Mouse (Mus musculus) skeletal muscle tissue, adult 2 months (tissue): ENCODE measurements around the gene Mgat5.

Source experiments
- DNase-seq: peaks from one replicate; pipeline ENCODE4 v3.0.0-alpha.2; 2012; ENCODE audit warnings: low read depth, low spot score

The Mgat5 gene

DNA sequence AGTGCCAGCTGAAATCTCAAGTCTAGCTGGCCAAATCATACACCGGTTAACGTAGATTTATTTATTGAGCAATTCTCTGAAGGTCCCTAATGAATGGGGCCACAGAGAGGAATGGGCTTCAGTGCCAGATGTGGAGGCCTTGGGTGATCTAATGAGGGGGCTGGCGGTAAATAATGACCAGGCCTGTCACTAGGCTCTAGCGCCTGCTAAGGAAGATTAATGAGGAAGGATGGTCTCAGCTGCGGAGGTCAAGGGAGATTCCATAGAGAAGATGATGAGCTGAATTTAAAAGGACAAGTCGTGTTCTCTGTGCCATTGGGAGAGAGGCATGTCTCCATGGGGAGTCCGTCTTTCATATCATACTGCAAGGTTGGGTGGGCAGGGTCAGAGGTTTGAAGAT lies 178.3 kb downstream of the Mgat5 start:
- DNase-seq = no peak

DNA sequence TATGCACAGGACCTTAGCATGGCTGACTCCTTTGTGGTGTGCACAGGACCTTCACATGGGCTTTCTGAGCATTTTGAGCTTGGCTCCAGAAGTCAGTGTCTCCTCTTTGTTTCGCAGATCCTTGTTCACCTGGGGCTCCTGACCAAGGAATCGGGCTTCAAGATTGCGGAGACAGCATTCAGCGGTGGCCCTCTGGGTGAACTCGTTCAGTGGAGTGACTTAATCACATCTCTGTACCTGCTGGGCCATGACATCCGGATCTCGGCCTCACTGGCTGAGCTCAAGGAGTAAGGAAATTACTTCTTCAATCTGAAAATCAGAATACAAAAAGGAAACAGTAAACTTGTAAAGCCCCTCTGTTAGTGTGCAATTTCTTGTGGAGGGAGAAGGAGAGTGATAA lies 182.4 kb downstream of the Mgat5 start:
- no peak for DNase-seq

DNA sequence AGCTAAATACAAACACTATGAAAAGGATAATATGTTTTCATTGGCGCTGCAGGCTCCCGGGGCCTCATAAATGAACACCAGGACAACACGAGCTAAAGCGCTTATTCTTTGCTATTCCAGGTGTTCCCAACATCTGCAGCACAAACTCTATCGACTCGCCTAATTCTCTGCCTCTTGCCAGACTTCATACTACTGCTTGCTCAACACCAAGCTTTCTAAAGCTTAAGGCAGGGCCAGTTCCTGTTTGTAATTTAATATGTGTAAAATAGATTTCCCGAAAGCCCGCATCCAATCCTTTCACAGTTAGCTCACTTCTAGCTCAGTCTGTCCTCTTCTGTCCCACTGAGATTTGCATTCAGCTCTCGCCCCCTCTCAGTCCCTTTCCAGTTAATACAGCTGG lies 182.8 kb downstream of the Mgat5 start:
- DNase-seq = no peak

DNA sequence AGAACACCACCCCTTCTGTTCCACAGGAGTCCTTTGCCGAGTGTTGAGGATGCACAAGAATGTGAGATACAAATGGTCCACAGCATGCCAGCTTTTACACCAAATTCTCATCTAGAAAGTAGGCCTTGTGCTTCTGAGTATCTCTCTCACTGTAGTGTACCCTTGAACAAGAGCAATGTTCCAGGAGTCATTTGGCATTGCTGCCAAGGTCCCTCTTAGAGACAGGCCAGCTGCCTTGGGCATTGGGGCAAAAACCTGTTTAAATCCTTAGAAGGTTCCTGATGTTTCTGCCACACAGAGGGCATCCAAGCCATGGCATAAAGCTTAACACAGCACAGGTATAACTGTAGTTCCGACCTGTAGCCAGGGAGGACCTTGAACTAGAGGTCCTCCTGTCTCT lies 189.9 kb downstream of the Mgat5 start:
- DNase-seq = no peak

DNA sequence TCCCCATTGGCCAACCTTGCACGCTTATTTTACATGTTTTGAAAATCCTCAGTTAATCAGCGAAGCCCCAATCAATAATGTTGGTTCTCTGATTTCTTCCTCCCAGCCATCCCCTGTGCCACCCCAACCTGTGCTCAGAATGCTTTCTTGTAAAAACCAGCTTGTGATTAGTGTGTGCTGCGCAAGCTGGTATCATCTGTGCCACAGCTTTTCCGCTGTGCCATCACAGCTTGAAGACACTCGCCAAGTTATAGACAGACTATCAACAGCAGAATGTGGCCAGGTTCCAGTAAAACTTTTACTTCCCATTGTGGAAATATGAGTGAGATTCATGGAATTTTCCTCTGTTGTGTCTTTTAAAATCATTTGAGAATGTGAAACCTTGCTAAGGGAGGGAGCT lies 190.9 kb downstream of the Mgat5 start:
- DNase-seq = no peak

DNA sequence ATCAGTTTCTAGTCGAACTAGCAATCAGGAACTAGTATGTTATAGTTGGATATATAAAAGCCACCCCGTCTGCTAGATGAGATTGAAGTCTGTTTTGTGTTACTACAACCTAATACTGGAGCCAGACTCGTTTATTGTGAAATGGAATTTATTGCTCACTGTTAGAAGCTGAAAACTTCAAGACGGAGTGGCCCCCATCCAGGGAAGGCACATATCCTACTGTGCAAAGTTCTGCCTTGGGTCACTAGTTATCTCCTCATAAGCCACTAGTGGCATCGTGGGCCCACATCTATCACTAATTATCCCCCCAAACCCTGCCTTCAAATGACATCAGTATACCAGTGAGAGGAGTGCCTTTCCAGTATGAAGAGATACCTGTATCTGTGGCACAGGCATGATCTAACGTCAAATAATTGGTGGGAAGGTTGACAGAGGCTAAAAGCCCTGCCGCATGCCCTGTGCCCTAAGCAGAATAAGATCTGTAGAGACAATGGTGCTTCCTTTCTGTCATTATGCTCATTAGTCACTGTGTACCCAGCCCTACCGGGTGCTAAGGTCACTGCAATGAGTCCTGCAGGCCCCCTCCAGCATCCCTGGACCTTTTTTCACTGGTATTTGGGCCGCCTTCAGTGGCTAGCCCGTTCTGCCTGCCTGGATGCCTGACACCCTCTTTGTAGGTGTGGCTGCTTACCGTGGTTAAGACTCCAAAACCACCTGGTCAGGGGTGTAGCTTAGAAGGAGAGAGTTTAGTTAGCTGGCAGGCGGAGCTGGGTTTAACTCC lies 191.9 kb downstream of the Mgat5 start:
- DNase-seq = no peak

DNA sequence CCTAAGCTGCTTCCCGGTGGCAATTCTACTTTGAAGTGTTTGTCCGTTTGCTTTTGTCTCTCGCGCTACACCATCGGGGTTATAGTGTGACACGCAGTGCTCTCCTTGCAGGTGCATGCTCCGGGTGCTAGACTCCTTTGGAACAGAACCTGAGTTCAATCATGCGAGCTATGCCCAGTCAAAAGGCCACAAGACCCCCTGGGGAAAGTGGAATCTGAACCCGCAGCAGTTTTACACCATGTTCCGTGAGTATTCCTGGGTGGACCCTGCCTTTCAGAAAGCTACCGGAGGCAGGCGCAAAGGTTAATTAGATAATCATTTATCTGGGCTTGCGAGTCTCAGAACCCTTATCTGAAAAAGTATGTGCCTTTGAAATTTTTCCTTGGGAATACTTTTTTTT lies 192.6 kb downstream of the Mgat5 start:
- no peak for DNase-seq

DNA sequence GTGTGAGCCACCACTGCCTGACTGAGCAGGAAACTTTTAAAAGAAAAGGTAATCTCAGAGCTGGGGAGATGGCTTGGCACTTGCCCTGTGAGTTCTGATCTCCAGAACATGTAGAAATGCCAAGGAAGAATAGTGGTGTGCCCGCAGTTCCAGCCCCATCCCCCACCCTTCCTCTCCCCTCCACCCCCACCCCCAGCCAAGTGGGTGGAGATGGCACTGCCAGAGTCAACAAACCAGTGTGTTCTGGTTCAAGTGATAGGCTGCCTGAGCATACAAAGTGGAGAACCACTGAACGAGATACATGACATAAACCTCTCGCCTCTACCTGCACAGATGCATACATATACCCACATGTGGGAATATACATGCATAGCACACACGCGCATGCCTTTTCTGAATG lies 193.4 kb downstream of the Mgat5 start:
- DNase-seq = no peak

DNA sequence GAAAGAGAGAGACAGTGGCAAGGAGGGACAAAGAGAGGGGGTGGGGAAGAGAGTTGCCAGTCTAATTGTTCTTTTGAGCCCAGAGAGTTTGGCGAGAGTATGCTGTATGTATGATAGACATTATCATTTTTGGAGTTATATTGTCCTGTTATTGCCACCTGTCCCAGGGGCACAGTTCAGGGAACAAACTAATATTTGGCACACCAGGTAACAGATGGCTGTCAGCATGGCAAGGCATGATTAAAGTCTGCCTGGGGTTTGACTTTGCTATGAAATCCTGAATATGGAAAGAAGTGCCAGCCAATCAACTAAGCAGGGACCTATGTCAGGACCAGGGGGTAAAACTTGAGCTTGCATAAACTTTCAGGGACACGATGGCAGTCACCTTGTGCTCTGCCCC lies 195.4 kb downstream of the Mgat5 start:
- DNase-seq = no peak

DNA sequence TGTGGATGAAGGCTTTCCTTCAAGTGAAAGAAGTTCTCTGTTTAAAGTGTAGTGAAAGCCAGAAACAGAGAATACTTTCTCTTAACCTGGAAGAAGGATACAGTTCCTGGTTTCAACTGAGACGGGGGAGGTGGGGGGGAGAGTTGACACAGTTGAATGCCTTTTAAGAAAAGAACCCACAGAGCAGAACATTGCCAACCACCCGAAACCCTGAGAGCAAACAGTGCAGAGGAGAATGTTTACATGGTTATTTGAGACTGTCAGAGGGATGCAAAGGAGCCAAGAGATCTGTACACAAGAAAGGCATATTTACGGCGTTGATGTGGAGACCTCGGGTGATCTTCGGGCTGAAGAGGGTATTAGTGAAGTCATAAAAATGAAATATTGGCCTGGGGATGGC lies 195.9 kb downstream of the Mgat5 start:
- no peak for DNase-seq

DNA sequence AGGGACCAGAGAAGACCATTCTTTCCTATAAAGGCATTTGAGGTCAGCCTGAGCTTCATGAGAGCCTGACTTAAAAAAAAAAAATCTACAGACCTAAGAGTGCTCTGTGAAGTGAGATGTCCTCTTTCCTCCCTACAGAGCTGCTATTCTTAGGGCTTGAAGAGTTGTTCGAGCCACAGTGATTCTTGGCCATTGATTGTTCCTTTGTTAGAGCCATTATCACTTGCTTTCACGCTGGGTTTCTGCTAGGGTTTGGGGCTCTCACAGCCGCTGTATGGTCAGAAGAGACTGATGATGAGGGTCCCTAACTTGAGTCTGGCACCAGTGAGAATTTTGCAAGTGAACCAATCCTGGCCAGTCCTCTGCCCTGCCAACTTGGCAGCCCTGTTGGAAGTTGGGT lies 199.8 kb downstream of the Mgat5 start:
- DNase-seq = no peak

DNA sequence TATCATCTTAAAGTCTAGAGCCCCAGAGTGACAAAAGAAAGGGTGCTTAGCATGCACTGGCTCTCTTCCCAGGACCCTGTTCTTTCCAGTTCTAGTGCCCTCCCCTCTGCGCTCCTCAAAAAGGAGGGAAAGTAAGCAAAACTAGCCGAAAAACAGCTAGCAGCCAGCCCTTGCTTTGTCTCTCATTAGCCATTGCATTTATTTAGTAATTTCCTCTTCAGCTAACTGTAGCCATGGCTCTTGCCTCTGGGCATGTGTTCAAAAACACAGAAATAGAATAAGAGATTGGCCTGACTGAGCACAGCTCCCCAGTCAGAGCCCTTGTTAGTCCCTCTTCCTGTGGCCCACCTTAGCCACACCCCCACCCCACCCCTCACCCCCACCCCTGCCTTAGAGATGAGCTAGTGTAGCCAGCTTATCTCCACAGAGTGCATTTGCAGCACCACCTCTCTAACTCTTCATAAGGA lies 204.2 kb downstream of the Mgat5 start:
- no peak for DNase-seq

DNA sequence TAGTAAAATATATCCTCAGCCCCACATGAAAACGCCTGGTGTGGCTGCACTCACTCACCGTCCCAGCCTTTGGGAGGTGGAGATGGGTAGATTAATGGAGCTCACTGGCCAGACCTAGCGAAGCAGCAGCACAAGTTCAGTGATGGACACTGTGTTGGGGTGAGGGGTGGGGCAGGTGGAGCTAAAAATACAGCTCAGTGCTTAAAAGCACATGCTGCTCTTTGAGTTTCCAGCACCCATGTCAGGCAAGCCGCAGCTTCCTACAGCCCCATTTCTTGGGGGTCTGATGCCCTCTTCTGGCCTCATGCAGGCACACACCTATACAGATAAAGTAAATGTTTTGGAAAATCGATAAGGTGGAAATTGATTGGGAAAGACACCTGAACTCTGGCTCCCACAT lies 204.7 kb downstream of the Mgat5 start:
- no peak for DNase-seq

DNA sequence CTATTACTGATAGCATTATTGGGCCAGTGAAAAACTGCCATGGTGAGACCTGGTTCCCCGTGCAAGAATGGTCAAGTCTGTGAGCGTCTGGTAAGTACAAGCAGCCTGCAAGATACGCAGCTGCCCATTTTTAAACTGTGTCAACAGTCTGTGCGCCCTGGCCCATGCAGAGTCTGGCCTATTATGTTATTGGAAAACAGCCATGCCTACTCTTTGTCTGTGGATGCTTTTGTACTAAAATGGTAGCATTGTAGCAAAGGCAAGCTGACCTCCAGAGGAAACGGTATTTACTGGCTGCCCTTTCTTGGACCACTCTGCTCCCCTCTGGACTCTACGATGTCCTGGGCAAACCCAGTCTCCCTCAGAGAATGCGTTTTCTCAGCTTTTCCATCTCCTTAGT lies 209.7 kb downstream of the Mgat5 start:
- DNase-seq = no peak

DNA sequence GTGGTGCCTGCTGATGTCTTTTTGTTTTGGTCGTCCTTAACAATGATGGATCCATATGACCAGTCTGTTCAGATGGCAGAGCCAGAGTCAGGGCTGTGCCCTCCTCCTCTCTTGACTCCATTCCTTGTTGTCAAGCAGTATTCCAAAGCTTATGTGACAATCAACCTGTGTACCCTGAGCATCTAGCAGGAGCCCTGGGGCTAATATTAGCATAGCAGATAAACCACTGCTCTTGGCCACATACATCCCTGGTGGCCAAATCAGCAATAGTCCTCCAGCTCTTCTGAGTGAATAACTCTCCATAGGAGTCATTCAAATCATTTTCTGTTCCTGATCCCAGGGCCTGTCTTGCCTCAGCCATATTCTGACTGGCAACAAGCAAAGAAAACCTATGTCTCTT lies 211.1 kb downstream of the Mgat5 start:
- no peak for DNase-seq

DNA sequence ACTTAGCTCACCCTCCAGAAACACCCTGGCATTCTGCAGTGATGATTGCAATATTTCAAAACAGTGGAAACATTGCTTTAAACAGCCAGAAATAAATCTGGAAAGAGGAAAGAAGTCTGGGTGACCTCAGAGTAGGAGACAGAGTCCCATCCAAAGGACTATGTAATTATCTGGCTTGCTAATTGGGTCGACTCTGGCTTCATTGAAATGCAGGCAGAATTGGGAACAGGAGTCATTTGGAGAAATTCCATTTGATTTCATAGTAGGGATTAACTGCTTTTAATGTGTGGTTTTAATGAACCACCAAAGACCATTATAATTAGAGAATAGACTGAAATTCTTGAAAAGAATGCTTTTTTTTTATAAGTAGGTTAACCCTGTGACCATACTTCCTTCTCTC lies 212.2 kb downstream of the Mgat5 start:
- no peak for DNase-seq

DNA sequence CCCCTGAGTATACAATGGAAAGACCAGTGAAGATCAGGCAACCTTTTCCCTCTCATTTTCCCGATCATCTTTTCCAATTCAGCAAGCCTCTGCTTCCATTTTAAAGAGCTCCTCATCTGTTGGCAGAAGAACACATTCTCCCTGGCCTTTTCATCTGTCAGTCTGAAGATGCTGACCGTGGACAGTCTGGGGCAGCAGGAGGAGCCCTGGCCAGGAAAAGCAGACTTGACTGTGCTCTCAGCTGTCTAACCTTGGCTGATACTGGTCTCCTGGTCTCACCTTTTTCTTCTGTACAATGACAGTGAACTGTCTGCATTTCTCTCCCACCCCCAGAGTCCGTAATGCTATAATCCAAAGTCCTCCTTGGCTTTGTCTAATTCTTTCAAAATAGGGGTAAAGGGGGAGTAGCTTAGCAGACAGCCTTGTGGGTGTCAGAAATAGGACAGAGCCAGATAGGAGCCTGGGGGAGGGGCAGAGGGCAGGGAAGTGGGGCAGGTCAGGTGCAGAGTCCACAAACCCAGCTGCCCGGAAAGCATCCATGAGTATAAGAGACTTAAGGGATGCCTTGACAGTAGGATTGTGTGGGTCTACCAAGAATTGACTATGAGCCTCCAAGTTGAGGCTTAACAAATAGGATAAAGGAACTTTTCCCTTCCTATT lies 214.2 kb downstream of the Mgat5 start:
- no peak for DNase-seq

DNA sequence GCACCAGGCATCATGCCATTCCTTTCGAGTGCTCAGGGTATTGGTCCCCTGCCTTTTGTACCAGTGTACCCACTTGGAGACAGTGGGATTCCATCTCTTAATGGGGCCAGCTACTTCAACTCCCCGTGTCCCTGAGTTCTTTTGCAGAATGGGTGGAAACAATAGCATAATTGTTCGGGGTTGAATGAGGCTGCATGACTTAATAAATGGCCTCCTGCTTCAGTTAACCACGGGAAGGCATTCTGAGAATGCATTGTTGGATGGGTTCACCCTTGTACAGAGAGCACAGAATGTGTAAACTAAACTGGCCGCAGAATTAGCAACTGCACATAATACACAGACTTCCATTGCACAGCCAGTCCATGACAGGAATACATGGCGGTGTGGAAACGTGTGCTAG lies 214.8 kb downstream of the Mgat5 start:
- DNase-seq = no peak

DNA sequence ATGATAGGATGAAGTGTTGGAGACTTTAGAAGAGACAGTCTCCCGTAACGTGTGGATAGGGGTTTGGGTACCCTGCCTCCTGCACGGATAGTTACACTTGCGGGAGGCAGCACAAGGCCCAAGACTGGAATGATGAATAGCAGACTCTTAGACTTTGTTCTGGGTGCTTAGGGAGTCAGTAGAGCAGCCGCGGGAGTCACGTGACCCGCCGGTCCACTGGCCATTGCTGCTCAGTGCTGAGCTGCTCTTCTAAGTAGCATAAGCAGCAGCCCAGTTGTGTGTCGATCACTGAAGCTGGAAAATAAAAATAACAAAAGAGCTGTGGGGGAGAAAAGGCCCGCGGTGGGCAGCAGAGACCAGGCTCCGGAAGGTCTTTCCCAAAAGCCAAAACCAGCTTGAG lies 215.6 kb downstream of the Mgat5 start:
- no peak for DNase-seq

DNA sequence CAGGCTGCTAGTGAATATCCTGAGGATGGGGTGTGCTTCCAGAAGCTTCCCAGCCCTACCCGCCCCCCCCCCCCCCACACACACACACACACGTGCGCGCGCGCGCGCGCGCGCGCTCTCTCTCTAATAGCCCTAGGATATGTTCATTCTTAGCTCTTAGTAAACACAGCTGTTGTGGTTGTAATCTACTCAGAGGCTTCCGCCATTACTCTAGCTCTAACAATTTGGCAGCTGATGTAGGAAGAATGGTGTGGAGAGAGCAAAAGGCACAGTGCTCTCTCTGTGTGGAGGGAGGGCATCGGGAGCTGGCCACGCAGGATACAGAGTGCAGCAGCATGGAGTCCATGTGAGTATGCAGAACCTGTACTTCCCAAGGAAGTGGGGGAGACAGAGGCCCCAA lies 216.0 kb downstream of the Mgat5 start:
- DNase-seq = no peak

DNA sequence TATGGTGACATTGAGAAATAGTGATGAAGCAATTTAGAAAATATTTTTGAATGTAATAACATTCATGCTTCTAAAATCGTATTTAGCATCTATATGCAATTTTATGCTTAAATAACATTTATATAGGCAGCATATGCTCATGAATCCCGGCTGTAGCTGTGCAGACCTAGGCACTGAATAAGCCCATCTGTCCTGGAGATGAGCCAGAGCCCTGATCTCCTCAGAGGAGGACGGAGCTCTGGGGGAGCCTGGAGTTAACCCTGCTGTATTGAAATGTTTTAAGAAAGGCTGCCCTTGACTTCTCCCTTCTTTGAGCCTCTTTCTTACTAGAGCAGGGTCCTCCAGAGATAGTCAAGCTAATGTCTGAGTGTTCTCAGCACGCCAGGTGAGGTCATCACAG lies 217.8 kb downstream of the Mgat5 start:
- no peak for DNase-seq

DNA sequence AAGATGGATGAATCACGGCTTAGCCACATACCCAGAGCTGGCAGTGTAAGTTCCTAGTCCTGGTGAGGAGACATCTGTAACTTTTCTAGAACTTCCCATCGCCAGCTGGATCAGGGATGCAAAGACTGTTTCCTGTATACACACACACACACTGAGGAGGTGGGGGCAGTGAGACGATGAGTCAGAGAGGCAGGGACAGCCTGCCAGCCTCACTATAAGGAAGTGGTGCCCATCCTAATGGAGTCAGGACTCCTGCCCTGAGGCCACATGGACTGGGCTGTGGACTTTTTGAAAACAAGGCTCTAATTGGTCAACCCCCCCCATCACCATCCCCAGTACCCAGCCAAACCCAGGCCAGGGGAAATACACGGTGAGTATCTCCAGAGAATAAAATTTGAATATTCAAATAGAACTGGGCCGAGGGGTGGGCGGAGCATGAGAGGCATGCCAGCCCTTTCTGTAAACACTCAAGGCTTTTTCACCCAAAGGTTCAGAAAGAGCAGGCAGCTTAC lies 220.3 kb downstream of the Mgat5 start:
- DNase-seq = peak; percentile 13

DNA sequence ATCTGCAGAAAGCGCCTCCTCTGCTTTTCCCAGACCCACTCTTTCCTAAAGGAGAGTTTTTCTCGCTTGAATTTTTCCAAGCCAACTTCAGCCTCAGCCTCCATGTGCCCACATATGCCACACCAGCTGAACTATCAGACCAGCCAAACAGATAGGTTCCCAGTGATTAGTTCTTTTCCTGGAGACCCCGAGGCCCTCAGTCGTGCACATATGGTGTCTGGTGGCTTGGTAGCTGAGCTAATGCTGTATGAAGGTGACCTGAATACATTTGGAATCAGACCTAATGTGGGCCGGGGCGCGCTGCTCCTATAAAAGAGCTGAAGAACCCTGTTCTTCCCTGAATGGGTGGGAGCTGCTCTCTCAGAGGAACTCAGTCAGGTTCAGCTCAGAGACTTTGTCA lies 225.5 kb downstream of the Mgat5 start:
- no peak for DNase-seq
